Mouse (Mus musculus) liver, adult 2 months (tissue): Measurements from ENCODE around the gene Klc3. TPM values are rescaled to one million over a fixed set of nuclear protein-coding genes. Genes with fewer than 3 reads are reported as not detected.
A peak's percentile ranks its signal among the peaks of the same experiment; 100 is the strongest.

Experiments
- DNase-seq: peaks from one replicate; pipeline ENCODE4 v3.0.0-alpha.2; 2011; ENCODE audit warnings: low read depth, low spot score; ENCODE audit errors: extremely low read depth
- H3K27ac ChIP-seq: fragments of 200-500 bp; replicated peaks from 2 replicates; pipeline ENCODE4 v1.5.1; 2012; ENCODE audit warnings: low read depth, mild to moderate bottlenecking, control low read depth, inconsistent platforms, low read length; ENCODE audit not compliant: insufficient read depth
- H3K27me3 ChIP-seq: fragments of 200-500 bp; 2 replicates; pipeline ENCODE4 v1.6.1; 2012; ENCODE audit warnings: mild to moderate bottlenecking, moderate library complexity, low read length, inconsistent platforms; ENCODE audit not compliant: control insufficient read depth, insufficient read depth
- H3K36me3 ChIP-seq: fragments of 200-500 bp; 2 replicates; pipeline ENCODE4 v1.6.1; 2012; ENCODE audit warnings: low read length, inconsistent platforms; ENCODE audit not compliant: control insufficient read depth, insufficient read depth
- H3K4me1 ChIP-seq: fragments of 200-500 bp; 2 replicates; pipeline ENCODE4 v1.6.1; 2011; ENCODE audit warnings: low read length; ENCODE audit not compliant: control insufficient read depth, insufficient read depth
- H3K4me3 ChIP-seq: fragments of 200-500 bp; 2 replicates; pipeline ENCODE4 v1.5.1; 2011; ENCODE audit warnings: low read depth, mild to moderate bottlenecking, control low read depth, low read length, moderate library complexity; ENCODE audit not compliant: insufficient read depth
- H3K79me2 ChIP-seq: fragments of 200-500 bp; 2 replicates; pipeline ENCODE4 v1.6.1; 2012; ENCODE audit warnings: inconsistent platforms, mild to moderate bottlenecking, low read length, moderate library complexity; ENCODE audit not compliant: control insufficient read depth, insufficient read depth
- H3K9ac ChIP-seq: fragments of 200-500 bp; 2 replicates; pipeline ENCODE4 v1.6.1; 2012; ENCODE audit warnings: low read depth, mild to moderate bottlenecking, control low read depth, inconsistent platforms, low read length
- CTCF ChIP-seq: fragments of 200-500 bp; IDR thresholded peaks from 2 replicates; pipeline ENCODE4 v1.5.1; 2011; ENCODE audit warnings: low read depth, low read length, control low read depth
- POLR2A ChIP-seq: fragments of 200-500 bp; IDR thresholded peaks from 2 replicates; pipeline ENCODE4 v1.6.1; 2011; ENCODE audit warnings: low read length, control low read depth; ENCODE audit not compliant: insufficient read depth; ENCODE audit errors: extremely low read depth
- WGBS: fragments of 180-500 bp; shearing (Covaris S2); methylation state at CpG from one replicate; pipeline ENCODE4 v1.1.7; 2018; 5-methylcytosine and 5-hydroxymethylcytosine counted together
- polyA plus RNA-seq: library from polyadenylated mRNA; depleted of rRNA; stranded (reverse); fragments of >200 nt; gene quantifications from 2 replicates; pipeline ENCODE4 v1.2.3, GENCODE M21; 2012
- total RNA-seq: library from RNA; depleted of rRNA; stranded (reverse); fragments of >200 nt; gene quantifications from 2 replicates; pipeline ENCODE4 v1.2.3, GENCODE M21; 2014

Gene Klc3
- total and polyA plus RNA-seq, 2 experiments: 0.17 to 0.37 TPM

- 97% methylated on average over 6 of the region's 6 CpGs for WGBS
Observed at GRCm38 (mm10) chr7:19426888-19427287, 23.0 kb upstream of the Klc3 start.

DNA sequence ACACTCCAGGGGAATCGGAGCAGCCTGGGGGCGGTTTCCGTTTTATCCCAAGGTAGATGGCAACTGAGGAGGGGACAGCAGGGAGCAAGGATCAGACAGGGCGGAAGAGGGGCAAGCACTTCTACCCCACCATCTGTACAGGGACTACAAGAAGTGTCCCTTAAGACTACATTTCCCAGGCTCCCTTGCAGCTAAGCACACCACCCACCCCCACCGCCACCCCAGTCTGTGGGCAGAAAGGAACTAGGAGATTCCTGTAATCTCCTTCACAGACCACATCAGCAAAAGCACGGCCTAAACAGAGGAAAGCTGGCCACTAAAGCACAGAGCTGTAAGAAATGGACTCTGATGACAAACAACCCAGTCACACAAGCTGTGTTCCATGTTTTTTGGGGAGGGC, 22.4 kb upstream of the Klc3 start:
- WGBS: 92% methylated on average over 6 of the region's 6 CpGs
- DNase-seq: no peak
- Histone ChIP-seq H3K4me3 (no peak overlapping the region), H3K27me3 (no peaks in the 10 kb centered on the region), H3K4me1 (0 out of 2 replicates have a peak, but pooled peaks cover 1% of the 10 kb centered on the region), H3K27ac (no peak overlapping the region), H3K9ac (no peak overlapping the region), H3K36me3 (peaks cover 11% of the 10 kb centered on the region; the same call in 1 of the 2 replicates), H3K79me2 (no peaks in the 10 kb centered on the region)
- TF ChIP-seq CTCF (no peak), POLR2A (no peak)

More at GRCm38 (mm10) chr7:19426888-19427287, 23.0 kb upstream of the Klc3 start:
- Histone ChIP-seq H3K27me3 (no peaks in the 10 kb centered on the region), H3K27ac (no peak overlapping the region), H3K4me3 (no peak overlapping the region), H3K4me1 (no peaks in the 10 kb centered on the region), H3K79me2 (no peaks in the 10 kb centered on the region), H3K9ac (no peak overlapping the region), H3K36me3 (peaks cover 12% of the 10 kb centered on the region; the same call in 1 of the 2 replicates)
- TF ChIP-seq POLR2A (no peak), CTCF (no peak)
- DNase-seq: no peak

- Histone ChIP-seq H3K36me3 (peaks cover 3% of the 10 kb centered on the region; the same call in 1 of the 2 replicates), H3K4me1 (0 out of 2 replicates have a peak, but pooled peaks cover 1% of the 10 kb centered on the region), H3K27me3 (0 out of 2 replicates have a peak, but pooled peaks cover 6% of the 10 kb centered on the region), H3K27ac (no peak overlapping the region), H3K4me3 (no peak overlapping the region), H3K79me2 (no peaks in the 10 kb centered on the region), H3K9ac (no peak overlapping the region)
- DNase-seq: no peak
- 62% methylated on average over 4 of the region's 4 CpGs for WGBS
- no peak for TF ChIP-seq POLR2A
- no peak for TF ChIP-seq CTCF
Observed at GRCm38 (mm10) chr7:19424051-19424450, 20.1 kb upstream of the Klc3 start.

DNA sequence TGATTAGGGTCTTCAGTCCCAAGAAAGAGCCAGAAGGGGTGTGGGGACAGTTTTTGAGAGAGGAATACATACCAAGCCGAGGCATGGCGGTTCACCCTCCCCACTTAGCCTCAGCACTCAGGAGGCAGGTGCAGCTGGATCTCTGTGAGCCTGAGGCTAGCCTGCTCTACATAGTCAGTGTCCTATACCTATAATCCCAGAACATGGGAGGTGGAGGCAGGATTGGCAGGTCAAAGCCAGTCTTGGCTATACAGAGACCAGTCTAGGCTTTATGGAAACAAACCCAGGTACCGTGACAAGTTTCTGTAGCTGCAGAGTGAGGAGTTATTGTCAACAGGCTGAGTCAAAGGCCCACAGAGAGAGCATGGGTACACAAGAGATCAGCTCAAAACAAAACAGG, 19.2 kb upstream of the Klc3 start:
- 90% methylated on average over 3 of the region's 3 CpGs for WGBS
- Histone ChIP-seq H3K36me3 (peaks cover 3% of the 10 kb centered on the region; the same call in 1 of the 2 replicates), H3K4me3 (no peak overlapping the region), H3K79me2 (no peaks in the 10 kb centered on the region), H3K27ac (no peak overlapping the region), H3K27me3 (0 out of 2 replicates have a peak, but pooled peaks cover 6% of the 10 kb centered on the region), H3K4me1 (0 out of 2 replicates have a peak, but pooled peaks cover 1% of the 10 kb centered on the region), H3K9ac (no peak overlapping the region)
- DNase-seq: no peak
- no peak for TF ChIP-seq CTCF
- TF ChIP-seq POLR2A: no peak

DNA sequence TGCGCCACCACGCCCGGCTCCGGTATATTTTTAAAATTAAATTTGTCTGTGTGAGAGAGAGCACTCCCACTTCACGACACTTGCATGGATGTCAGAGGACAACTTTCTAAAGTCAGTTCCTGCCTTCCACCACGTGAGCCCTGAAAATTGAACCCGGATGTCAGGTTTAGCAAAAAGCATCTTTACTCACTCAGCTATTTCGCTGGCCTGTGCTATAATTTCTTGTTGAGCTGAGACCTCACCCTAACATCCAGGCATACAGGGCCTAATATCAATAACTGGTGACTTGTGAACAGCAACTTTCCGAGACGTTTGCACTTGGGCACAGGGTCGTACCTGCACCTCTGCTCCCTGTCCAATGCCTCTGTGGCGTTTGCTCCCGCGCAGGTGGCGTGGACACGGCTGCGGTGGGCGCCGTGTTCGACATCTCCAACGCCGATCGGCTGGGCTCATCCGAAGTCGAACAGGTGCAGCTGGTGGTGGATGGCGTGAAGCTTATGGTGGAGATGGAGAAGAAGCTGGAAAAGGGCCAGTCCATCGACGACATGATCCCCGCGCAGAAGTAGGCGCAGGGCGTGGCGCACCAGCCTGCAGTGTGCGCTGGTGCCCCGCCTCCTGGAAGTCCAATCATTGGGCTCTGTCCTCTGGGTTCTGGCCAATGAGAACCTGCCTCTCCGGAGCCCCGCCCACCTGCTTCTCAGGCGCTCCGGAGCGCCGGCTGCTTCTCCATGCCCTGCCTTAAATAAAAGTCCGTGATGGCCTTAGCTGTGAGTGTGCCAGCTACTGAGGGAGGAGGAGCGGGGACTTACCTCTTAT, 17.1 kb upstream of the Klc3 start:
- WGBS: 13% methylated on average over 43 of the region's 43 CpGs
- Histone ChIP-seq H3K27me3 (0 out of 2 replicates have a peak, but pooled peaks cover 9% of the 10 kb centered on the region), H3K9ac (no peak overlapping the region), H3K4me3 (peak overlapping the region; percentile 25; the same call in 1 of the 2 replicates), H3K4me1 (0 out of 2 replicates have a peak, but pooled peaks cover 1% of the 10 kb centered on the region), H3K27ac (no peak overlapping the region), H3K79me2 (no peaks in the 10 kb centered on the region), H3K36me3 (no peaks in the 10 kb centered on the region)
- TF ChIP-seq CTCF (no peak), POLR2A (no peak)
- peak; percentile 57 for DNase-seq

- Histone ChIP-seq H3K4me3 (no peak overlapping the region), H3K9ac (no peak overlapping the region), H3K27ac (no peak overlapping the region), H3K27me3 (0 out of 2 replicates have a peak, but pooled peaks cover 9% of the 10 kb centered on the region), H3K79me2 (no peaks in the 10 kb centered on the region), H3K4me1 (0 out of 2 replicates have a peak, but pooled peaks cover 1% of the 10 kb centered on the region), H3K36me3 (no peaks in the 10 kb centered on the region)
- DNase-seq: no peak
- WGBS: 9% methylated on average over 28 of the region's 28 CpGs
- TF ChIP-seq POLR2A (no peak), CTCF (no peak)
Observed at GRCm38 (mm10) chr7:19420121-19420520, 16.2 kb upstream of the Klc3 start.
